Mouse (Mus musculus) embryonic facial prominence, embryonic 15.5 days (tissue): ENCODE measurements at regions not wholly inside any gene's neighbourhood (a gene's known extent, or its start where the extent isn't known, plus 50 kb on each side); places are given as distances from the start of the nearest gene placed in this dataset.

ENCODE experiments used
- ATAC-seq: fragments of 200-750 bp; cut with Nextera tagmentation; 2 replicates; pipeline ENCODE4 v1.8.0; 2017; ENCODE audit warnings: low read depth, moderate TSS enrichment; ENCODE audit not compliant: insufficient number of reproducible peaks, low FRiP score, low TSS enrichment
- H3K27ac ChIP-seq: fragments of 300-500 bp; sonication (generic); replicated peaks from 2 replicates; pipeline ENCODE4 v1.5.1; 2015; ENCODE audit warnings: mild to moderate bottlenecking, inconsistent platforms
- H3K27me3 ChIP-seq: fragments of 300-500 bp; sonication (generic); 2 replicates; pipeline ENCODE4 v1.6.1; 2015; ENCODE audit warnings: inconsistent platforms
- H3K36me3 ChIP-seq: fragments of 300-500 bp; sonication (generic); 2 replicates; pipeline ENCODE4 v1.6.1; 2015; ENCODE audit warnings: mild to moderate bottlenecking, inconsistent platforms
- H3K4me1 ChIP-seq: fragments of 300-500 bp; sonication (generic); 2 replicates; pipeline ENCODE4 v1.6.1; 2015; ENCODE audit warnings: inconsistent platforms
- H3K4me2 ChIP-seq: fragments of 300-500 bp; sonication (generic); replicated peaks from 2 replicates; pipeline ENCODE4 v1.6.1; 2015; ENCODE audit warnings: mild to moderate bottlenecking, inconsistent platforms
- H3K4me3 ChIP-seq: fragments of 300-500 bp; sonication (generic); replicated peaks from 2 replicates; pipeline ENCODE4 v1.5.1; 2015; ENCODE audit warnings: mild to moderate bottlenecking, inconsistent platforms
- H3K9ac ChIP-seq: fragments of 300-500 bp; sonication (generic); 2 replicates; pipeline ENCODE4 v1.6.1; 2015; ENCODE audit warnings: inconsistent platforms
- H3K9me3 ChIP-seq: fragments of 300-500 bp; sonication (generic); replicated peaks from 2 replicates; pipeline ENCODE4 v1.6.1; 2016; ENCODE audit warnings: inconsistent platforms
- WGBS: fragments of 180-500 bp; shearing (Covaris S2); methylation state at CpG from one replicate; pipeline ENCODE4 v1.1.7; 2015; 5-methylcytosine and 5-hydroxymethylcytosine counted together

- Histone ChIP-seq H3K9me3 (no peaks in the 10 kb centered on the region), H3K36me3 (no peaks in the 10 kb centered on the region), H3K4me2 (no peak overlapping the region), H3K27me3 (no peaks in the 10 kb centered on the region), H3K27ac (no peak overlapping the region), H3K9ac (no peak overlapping the region), H3K4me1 (no peaks in the 10 kb centered on the region), H3K4me3 (no peak overlapping the region)
- ATAC-seq = no peak
- 62% methylated on average over 2 of the region's 2 CpGs for whole genome bisulfite sequencing
Observed at GRCm38 (mm10) chr2:51822976-51823375, 112.0 kb downstream of the Rbm43 start.

GRCm38 (mm10) chr2:51830286-51830944, 104.5 kb downstream of the Rbm43 start:
- no peak for ATAC-seq
- H3K27ac ChIP-seq = no peak overlapping the region
- H3K4me3 ChIP-seq = no peak overlapping the region
- H3K9me3 ChIP-seq = no peaks in the 10 kb centered on the region
- H3K4me1 ChIP-seq = no peaks in the 10 kb centered on the region
- no peaks in the 10 kb centered on the region for H3K27me3 ChIP-seq
- WGBS = 33% methylated on average over 7 of the region's 7 CpGs
- no peak overlapping the region for H3K9ac ChIP-seq
- no peak overlapping the region for H3K4me2 ChIP-seq
- H3K36me3 ChIP-seq = no peaks in the 10 kb centered on the region

DNA sequence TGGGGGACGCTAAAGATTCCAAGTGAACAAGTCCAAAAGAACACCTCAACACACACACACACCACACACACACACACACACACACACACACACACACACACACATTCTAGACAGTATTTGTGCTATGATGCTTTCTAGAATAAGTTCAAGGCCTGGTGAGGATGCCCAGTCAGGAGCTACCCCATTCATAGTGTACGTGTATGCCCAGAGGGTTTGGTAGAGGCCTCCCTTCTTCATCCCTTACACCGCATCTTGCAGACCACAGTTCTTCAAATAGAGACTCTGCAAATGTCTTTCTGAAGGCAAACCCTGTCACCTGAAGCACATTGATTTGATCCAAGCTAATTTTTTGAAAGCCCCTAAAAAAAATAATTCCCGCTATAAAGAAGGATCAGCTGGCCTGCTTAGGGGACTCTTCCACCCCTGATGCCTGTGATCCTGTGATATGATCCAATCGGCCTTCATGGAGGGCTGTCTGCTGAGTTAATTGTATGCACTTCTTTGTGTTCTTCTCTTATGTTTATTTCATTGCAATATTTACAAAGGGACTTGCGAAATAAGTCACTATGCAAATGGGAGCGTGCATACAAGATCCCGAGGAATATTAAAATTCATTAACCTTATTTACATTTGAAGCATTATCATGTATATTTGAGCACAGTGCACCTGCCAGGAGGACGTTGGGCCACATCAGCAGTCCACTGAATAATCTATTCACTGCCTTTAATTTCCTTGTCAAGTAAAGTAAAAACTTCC, 103.8 kb downstream of the Rbm43 start:
- no peak for ATAC-seq
- H3K9me3 ChIP-seq = no peaks in the 10 kb centered on the region
- H3K27ac ChIP-seq = no peak overlapping the region
- H3K4me1 ChIP-seq = no peaks in the 10 kb centered on the region
- no peaks in the 10 kb centered on the region for H3K36me3 ChIP-seq
- H3K4me2 ChIP-seq = no peak overlapping the region
- no peaks in the 10 kb centered on the region for H3K27me3 ChIP-seq
- H3K4me3 ChIP-seq = no peak overlapping the region
- WGBS = 80% methylated on average over 9 of the region's 9 CpGs
- H3K9ac ChIP-seq = no peak overlapping the region

- Histone ChIP-seq H3K4me3 (no peak overlapping the region), H3K4me1 (no peaks in the 10 kb centered on the region), H3K27ac (no peak overlapping the region), H3K4me2 (no peak overlapping the region), H3K27me3 (no peaks in the 10 kb centered on the region), H3K9ac (no peak overlapping the region), H3K9me3 (no peaks in the 10 kb centered on the region), H3K36me3 (no peaks in the 10 kb centered on the region)
- 60% methylated on average over 5 of the region's 5 CpGs for WGBS
- no peak for ATAC-seq
Observed at GRCm38 (mm10) chr2:51837864-51838263, 97.1 kb downstream of the Rbm43 start.

DNA sequence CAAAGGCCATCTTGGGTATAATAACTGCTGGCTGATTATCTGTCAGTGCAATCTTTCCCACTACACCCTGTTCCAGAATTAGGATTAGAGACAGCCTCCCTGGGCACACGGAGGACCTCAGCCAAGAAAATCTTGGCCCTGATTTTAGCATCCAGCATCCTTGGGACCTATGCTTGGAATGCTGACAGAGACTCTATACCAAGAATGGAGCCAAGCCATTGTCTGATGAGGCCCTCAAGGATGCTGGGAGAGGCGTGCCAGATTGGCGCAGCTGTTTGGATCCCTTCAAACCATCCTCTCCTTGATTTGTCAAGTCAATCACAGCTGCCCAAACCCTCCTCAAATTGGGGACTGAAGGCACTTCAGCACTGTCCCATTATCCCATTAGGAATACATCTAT, 94.2 kb downstream of the Rbm43 start:
- H3K27ac ChIP-seq = no peak overlapping the region
- peaks cover 8% of the 10 kb centered on the region for H3K4me1 ChIP-seq
- WGBS = 79% methylated on average over 3 of the region's 3 CpGs
- H3K9me3 ChIP-seq = no peaks in the 10 kb centered on the region
- ATAC-seq = 0 out of 2 replicates have a peak, but pooled peaks have one; percentile 19
- no peak overlapping the region for H3K4me2 ChIP-seq
- no peaks in the 10 kb centered on the region for H3K36me3 ChIP-seq
- no peak overlapping the region for H3K4me3 ChIP-seq
- no peaks in the 10 kb centered on the region for H3K27me3 ChIP-seq
- H3K9ac ChIP-seq = no peak overlapping the region

DNA sequence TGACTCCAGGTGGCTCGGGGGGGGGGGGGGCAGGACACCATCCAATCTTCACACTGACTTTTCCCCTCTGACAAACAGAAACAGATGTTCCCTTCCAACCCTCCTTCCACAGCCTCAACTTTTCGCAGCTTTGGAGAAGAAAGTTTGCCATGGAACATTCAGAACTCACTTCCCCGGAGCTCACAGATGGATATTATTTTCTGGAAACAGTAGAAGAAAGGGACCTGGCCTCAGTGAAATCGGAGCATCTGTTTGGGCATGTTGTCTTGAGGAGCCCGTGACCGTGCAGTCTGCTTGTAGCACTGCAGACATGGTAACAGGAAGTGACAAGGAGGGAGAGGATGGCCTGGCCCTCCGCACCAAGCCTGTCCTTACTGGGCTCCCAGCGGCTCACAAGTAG, 90.1 kb downstream of the Rbm43 start:
- H3K36me3 ChIP-seq = no peaks in the 10 kb centered on the region
- ATAC-seq = 0 out of 2 replicates have a peak, but pooled peaks have one; percentile 29
- no peaks in the 10 kb centered on the region for H3K9me3 ChIP-seq
- 21% methylated on average over 8 of the region's 8 CpGs for WGBS
- H3K27ac ChIP-seq = peak overlapping the region; percentile 78
- H3K27me3 ChIP-seq = no peaks in the 10 kb centered on the region
- H3K9ac ChIP-seq = no peak overlapping the region
- H3K4me1 ChIP-seq = peaks cover 15% of the 10 kb centered on the region
- no peak overlapping the region for H3K4me3 ChIP-seq
- H3K4me2 ChIP-seq = 0 out of 2 replicates have a peak overlapping the region, but pooled peaks have one; percentile 6

- WGBS = 56% methylated on average over 4 of the region's 4 CpGs
- Histone ChIP-seq H3K4me3 (no peak overlapping the region), H3K9me3 (no peaks in the 10 kb centered on the region), H3K36me3 (no peaks in the 10 kb centered on the region), H3K9ac (no peak overlapping the region), H3K27me3 (no peaks in the 10 kb centered on the region), H3K4me2 (no peak overlapping the region), H3K4me1 (peaks cover 24% of the 10 kb centered on the region), H3K27ac (no peak overlapping the region)
- ATAC-seq = no peak
Observed at GRCm38 (mm10) chr2:51847556-51847955, 87.4 kb downstream of the Rbm43 start.

GRCm38 (mm10) chr2:51847964-51848363, 87.0 kb downstream of the Rbm43 start:
- WGBS = 52% methylated on average over 6 of the region's 6 CpGs
- Histone ChIP-seq H3K9me3 (no peaks in the 10 kb centered on the region), H3K27me3 (no peaks in the 10 kb centered on the region), H3K36me3 (no peaks in the 10 kb centered on the region), H3K4me1 (peaks cover 24% of the 10 kb centered on the region), H3K4me3 (no peak overlapping the region), H3K9ac (no peak overlapping the region), H3K27ac (no peak overlapping the region), H3K4me2 (no peak overlapping the region)
- no peak for ATAC-seq

DNA sequence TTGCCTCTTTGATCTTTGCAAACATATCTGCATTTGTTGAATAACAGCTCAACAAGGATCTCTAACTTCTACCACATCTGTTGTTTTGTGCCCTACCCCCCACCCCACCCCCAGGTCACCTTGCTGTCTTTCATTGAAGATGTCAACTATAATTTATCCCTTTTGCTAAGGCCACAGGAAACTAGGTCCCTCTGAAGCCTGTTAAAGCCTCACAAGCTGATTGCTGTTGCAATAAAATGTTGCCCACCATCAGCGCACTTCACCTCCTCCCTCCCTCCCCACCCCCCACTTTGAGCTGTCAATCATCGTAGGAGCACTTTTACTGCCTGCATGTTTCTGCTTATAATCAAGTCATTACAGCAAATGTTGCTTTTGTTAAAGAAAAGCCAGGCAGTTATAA, 86.5 kb downstream of the Rbm43 start:
- Histone ChIP-seq H3K4me2 (no peak overlapping the region), H3K36me3 (no peaks in the 10 kb centered on the region), H3K4me1 (peaks cover 24% of the 10 kb centered on the region), H3K27ac (no peak overlapping the region), H3K27me3 (no peaks in the 10 kb centered on the region), H3K9ac (no peak overlapping the region), H3K4me3 (no peak overlapping the region), H3K9me3 (no peaks in the 10 kb centered on the region)
- WGBS = 14% methylated on average over 2 of the region's 2 CpGs
- ATAC-seq = no peak

DNA sequence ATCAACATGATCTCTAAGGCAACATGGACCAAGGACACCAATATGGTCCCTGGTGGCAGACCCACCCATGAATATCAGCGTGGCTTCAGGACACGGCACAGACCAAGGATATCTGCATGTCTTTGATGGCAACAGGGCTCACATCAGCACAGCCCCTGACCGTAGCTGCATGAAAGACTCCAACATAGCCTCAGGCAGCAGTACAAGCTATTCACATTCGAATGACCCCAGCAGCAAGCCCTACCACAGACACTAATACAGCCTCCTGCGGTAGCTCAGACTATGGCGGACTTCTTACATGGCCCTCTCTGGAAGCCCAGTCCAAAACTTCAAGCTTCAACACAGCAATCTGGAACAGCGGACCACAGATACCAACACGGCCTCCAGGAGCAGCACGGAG, 84.4 kb downstream of the Rbm43 start:
- Histone ChIP-seq H3K9me3 (no peaks in the 10 kb centered on the region), H3K36me3 (no peaks in the 10 kb centered on the region), H3K27ac (no peak overlapping the region), H3K27me3 (no peaks in the 10 kb centered on the region), H3K4me1 (peaks cover 16% of the 10 kb centered on the region), H3K4me3 (no peak overlapping the region), H3K9ac (no peak overlapping the region), H3K4me2 (no peak overlapping the region)
- no peak for ATAC-seq
- 81% methylated on average over 9 of the region's 9 CpGs for WGBS

DNA sequence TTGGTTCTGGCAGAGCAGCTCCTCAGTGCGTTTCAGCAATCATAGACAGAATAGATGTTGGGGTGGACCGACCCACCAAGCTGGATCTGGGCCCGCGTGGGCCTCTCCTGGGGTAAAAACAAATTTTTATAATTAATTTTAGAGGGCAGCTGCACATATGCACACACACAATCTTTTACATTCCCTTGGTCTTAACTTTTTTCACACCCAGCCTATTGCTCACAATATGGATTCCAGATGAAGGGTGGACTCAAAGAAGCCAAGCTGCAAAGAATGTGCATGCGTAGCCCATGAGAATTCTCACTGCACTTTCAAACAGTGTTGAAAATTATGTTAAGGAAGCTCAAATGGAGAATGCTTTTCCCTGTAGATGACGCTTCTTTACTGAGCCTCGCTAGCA, 83.3 kb downstream of the Rbm43 start:
- Histone ChIP-seq H3K9me3 (no peaks in the 10 kb centered on the region), H3K4me3 (no peak overlapping the region), H3K27ac (0 out of 2 replicates have a peak overlapping the region, but pooled peaks have one; percentile 44), H3K27me3 (no peaks in the 10 kb centered on the region), H3K4me1 (peaks cover 10% of the 10 kb centered on the region), H3K9ac (no peak overlapping the region), H3K4me2 (no peak overlapping the region), H3K36me3 (no peaks in the 10 kb centered on the region)
- ATAC-seq = no peak
- WGBS = 45% methylated on average over 7 of the region's 7 CpGs

DNA sequence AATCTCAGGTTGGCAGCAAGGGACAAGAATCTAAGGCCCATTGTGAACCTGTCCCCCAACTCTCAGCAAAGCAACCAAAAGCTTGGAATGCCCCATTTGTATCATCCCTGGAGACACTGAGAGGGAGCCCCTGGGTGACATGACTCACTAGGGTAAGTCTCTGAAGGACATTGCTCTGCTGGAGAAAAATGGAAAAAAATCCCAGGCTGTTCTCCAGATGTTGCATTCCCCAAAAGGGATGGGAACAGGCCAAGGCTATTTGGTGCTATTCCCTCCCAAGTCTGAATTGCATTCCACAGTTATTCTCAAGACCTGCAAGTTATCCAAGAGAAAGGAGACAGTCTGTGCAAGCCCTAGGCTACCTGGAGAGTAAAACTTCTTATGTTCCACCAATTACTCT, 77.7 kb downstream of the Rbm43 start:
- H3K9ac ChIP-seq = no peak overlapping the region
- H3K27ac ChIP-seq = no peak overlapping the region
- no peaks in the 10 kb centered on the region for H3K4me1 ChIP-seq
- no peak overlapping the region for H3K4me2 ChIP-seq
- no peaks in the 10 kb centered on the region for H3K27me3 ChIP-seq
- ATAC-seq = no peak
- H3K9me3 ChIP-seq = no peaks in the 10 kb centered on the region
- no peaks in the 10 kb centered on the region for H3K36me3 ChIP-seq
- H3K4me3 ChIP-seq = no peak overlapping the region
